12 mouse cellular contexts compared by ENCODE assay signal in genomic region chr3:57910020-57910419, GRCm38 (mm10).
"Had no signal": no experiment of that assay in that cellular context is flagged by ENCODE, and none has a peak within 500 bp of the region (broad histone marks: within the 10 kb centered on the region; RNA-seq: fewer than 3 reads in every experiment).

No protein-coding gene starts in this region.

- DNase-seq: retina, postnatal 1 day; right cerebral cortex, adult 18-20 months; right cerebral cortex, postnatal 14 days; right cerebral cortex, postnatal 25 days; right cerebral cortex, postnatal 4 days; spleen, adult 18-20 months; thymus, adult 18-20 months; thymus, adult 2 months; thymus, postnatal 14 days; thymus, postnatal 25 days; thymus, postnatal 36 days; thymus, postnatal 4 days had no signal
